Mouse (Mus musculus) embryo, embryonic 11.5 days (tissue): ENCODE measurements at regions not wholly inside any gene's neighbourhood (a gene's known extent, or its start where the extent isn't known, plus 50 kb on each side); places are given as distances from the start of the nearest gene placed in this dataset.
A peak's percentile ranks its signal among the peaks of the same experiment; 100 is the strongest.

Experiments
- DNase-seq: peaks from one replicate; pipeline ENCODE4 v3.0.0-alpha.2; 2012; ENCODE audit warnings: low read depth, low spot score

DNA sequence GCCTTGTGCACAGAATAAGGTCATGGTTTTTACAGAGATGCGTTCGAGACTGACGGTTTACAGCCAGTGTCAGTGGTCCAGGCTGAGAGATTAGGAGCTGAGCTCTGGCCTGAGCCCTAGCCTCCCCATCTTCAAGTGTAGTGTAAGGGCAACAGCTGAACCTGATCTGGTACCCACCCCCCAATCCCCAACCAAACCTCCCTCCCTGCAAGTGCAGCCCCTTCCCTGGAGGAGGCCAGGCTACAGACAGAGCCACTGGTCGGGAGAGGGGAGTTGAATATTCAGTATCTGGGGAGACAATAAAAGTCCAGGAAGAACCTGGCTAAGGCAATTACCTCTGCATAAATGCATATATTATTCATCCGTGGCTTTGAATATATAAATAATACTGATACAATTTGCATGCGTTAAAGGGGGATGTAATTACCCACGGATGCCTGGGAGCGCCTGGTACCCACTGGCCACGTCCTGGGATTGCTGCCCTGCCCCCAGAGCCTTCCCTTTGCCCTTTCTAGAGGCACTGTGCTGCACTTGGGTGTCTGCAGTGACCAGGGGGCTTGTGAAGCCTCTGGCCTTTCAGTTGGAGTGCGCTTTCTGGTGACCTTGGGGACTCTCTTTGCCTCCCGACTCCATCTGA is 95.5 kb upstream of the Mvb12b start:
- no peak for DNase-seq

DNA sequence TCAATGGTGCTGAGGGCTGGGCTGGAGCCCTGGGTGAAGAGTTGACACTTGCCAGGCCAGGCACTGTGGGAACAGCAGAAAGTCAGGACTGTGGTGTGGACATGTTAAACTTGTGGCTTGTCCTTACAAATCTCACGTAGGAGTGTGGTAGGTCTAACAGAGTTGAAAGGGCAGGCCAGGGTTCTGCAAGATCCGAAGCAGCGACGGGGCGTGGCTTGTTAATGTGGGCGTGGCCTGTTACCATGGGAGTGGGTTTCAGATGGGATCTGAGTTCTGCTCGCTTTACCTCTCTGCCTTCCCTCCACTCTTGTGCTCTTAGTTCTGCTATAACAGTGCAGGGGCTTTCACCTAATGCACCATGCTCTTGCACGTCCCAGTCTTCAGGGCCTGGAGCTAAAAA is 94.2 kb upstream of the Mvb12b start:
- DNase-seq, result no peak

DNA sequence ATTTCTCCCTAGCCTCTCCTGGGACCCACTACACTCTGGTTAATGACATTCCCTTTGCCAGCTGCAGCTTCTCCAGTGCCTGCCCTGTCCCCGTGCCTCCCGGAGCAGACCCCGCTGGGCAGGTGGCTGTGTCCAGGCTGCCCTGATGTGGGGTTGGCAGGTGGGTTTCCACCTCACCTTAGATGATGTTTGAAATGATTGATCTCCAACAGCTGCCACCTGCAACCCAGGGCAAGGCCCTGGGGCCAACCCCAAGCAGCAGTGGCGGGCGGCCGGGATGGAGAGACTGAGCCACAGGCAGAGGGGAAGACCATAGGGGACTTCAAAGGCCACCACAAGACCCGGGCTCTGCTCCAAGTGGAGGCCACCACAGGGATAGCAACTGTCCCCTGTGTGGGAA is 93.6 kb upstream of the Mvb12b start:
- no peak for DNase-seq

DNA sequence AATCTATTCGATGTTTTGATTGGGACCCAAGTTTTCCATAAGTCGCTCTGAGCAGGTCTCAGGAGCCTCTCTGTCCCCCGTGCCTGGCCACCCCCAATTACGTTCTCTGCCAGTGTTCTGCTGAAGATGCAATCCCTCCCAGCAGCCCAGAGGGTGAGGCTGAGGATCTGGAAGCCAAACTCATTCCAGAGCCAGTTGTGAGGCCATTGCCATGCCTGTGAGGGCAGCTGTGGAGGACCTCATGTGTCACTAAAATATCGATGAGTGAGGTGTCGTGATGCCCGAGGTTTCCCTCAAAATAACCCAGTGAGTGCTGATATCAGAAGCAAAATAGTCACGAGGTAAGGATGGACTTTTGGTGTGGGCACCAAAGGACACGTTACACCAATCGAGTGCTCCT is 93.1 kb upstream of the Mvb12b start:
- no peak for DNase-seq

GRCm38 (mm10) chr2:33979276-33979675 is 91.5 kb upstream of the Mvb12b start:
- no peak for DNase-seq

DNA sequence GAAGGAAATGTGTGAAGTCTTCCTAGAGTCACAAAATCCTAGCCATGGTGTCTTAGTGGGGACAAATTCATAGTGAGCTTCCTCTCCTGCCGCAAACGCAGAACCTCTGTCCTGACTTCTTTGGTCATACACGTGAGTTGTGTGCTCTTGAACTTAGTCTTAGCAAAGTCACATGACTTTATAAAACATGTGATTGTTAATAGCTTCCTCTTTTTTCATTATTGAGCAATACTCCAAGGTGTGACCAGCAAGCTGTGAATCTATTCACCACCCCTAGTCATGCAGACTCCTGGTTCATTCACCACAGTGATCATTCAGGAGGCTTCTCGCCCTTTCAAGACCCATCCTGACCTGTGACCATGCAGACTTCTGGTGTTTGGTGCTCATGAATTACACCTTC is 90.8 kb upstream of the Mvb12b start:
- no peak for DNase-seq

DNA sequence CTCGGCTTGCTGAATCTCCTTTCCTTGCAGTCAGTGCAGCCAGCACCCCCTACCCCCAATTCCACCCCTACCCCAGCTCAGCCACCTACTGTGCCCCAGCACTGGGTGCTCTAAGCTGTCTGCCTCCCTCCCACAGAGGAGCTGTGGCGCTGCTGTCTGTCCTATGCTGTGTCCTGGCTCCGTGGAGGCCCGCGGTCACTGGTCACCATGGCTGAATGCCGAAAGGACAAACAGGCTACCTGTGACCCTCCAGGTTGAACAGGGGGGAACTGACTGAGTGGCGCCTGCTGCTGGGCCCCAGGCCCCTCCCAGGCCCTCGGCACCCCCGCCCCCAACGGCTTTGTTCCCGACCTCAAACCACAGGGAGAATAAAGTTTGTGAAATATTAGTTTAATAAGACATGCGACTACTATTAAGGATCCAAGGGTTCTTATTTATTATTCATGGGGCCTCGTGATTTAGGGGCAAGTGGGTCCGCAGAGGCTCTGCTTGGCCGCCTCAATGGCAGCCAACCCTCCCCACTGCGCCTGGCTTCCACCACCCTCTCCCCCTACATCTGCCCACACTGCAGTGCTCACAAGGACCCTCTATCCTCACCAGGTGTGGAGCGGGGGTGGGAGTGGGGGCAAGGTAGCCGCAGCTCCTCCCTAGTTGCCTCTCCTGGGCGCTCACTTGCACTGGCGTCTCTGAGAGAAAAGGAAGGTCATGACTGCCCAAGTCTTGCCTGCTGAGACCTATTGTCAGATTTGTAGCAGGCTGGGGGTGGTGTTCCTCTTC is 90.0 kb upstream of the Mvb12b start:
- no peak for DNase-seq

GRCm38 (mm10) chr2:33977151-33977550 is 89.4 kb upstream of the Mvb12b start:
- DNase-seq, result no peak

DNA sequence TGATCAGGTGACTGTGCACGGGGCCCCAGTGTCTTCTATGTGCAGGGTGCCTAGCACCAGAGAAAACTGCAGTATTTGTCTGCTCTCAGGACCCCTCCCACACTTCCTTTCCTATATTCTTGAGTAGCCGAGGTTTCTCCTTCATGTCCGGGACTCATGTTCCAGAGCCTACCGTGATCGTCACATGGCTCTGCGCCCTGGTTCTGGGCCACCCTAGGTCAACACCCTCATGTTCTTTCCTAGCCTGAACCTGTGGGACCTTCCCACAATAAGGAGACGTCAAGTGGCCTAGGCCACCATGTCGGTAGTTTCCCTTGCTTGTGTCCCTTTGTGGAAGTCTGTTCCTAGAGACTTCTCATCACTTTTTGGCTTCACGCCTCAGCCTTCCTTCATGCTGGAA is 88.4 kb upstream of the Mvb12b start:
- DNase-seq, result no peak

DNA sequence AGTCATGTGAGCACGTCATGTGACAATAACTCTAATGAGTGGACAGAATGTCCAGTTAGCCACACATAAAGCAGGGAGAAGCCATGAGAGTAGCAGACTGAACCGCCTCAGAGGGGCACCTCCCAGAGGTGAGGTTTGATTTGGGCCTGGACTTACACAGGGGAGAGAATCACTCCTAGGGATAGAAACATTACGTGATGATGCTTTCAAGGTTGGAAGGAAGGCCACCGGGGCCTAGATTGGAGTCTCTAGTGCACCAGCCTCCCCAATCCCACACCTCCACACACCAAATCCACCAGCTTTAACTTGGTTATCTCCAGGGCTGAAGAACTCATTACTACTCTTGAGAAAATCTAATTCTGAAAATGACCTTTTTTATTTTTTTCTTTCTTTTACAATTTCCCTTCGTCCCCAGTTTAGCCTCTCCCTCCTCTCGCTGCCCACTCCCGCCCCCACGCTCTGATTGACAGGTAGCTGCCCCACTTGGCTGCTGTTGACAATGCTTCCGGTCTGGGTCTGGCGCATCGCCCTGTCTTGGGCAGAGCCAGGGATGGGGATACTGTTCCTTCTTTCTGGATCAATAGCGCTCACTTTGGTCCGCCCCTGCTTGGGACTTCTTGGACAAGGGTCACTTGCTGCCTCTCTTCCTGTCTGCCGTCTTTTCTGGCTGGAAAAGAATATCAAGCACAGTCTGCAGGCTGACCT is 87.8 kb upstream of the Mvb12b start:
- DNase-seq, result no peak

DNA sequence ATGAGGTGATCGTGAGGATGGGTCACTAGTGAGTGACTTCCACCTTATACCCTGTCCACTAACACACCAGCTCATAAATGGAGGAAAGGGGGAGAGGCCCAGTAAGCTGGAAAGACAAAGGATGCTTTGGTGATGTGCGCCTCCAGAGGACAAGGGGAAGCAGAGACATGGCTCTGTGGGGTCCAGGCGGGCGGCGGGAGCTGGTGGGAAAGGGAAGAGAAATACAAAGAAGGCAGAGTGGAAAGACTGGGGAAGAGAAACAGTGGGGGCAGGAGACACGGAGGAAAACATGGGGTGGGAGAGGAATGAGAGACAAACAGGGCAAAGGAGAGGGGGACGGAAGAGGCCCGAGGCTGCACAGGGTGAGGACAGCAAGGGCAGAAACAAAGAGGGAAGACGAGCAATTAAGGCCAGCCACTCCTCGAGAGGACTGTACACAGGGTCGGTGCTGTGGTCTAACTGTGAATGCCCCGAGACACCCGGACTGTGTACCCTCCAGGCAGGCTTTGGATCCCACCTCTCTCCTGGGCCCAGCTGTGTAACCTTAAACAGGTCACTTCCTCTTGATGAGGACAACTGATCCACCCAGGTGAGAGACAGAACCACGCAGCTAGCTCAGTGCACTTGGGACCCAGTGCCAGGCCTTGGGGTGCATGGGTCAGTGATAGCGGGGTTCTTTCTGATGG is 87.1 kb upstream of the Mvb12b start:
- no peak for DNase-seq

- no peak for DNase-seq
Measured at GRCm38 (mm10) chr2:33974031-33974430, 86.3 kb upstream of the Mvb12b start.

GRCm38 (mm10) chr2:33973213-33973834 is 85.6 kb upstream of the Mvb12b start:
- peak; percentile 70 for DNase-seq

GRCm38 (mm10) chr2:33966984-33967421 is 79.3 kb upstream of the Mvb12b start:
- no peak for DNase-seq

DNA sequence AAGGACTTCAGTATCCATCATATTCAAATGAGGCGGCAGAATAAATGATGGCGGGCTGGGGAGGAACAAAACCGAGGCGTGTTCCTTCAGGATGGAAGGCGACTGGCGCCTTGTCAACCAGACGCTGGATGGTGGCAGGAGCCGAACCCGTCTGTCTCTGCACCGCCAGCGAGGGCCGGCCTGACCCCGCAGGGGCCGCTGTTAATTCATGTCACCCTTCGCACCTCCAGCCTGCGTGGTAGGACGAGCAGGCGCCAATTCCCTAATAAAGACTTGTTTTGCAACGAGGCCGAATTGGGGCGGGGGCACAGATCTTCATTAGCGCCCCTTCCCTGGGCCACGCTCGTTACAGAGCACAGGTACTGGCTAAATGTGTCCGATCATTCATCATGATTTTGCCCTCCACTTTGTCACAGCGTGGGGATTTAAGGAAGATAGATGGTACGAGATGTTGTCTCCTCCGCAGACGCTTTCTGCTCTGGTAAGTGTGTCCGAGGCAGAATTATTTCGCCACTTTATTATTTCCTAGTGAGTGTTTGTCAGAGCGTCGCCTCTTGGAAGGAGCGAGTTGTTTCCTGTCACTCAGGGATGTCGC is 78.7 kb upstream of the Mvb12b start:
- peak; percentile 9 for DNase-seq

GRCm38 (mm10) chr2:33964096-33964495 is 76.3 kb upstream of the Mvb12b start:
- DNase-seq, result no peak

- no peak for DNase-seq
Measured at GRCm38 (mm10) chr2:33962355-33963037, 74.8 kb upstream of the Mvb12b start.

DNA sequence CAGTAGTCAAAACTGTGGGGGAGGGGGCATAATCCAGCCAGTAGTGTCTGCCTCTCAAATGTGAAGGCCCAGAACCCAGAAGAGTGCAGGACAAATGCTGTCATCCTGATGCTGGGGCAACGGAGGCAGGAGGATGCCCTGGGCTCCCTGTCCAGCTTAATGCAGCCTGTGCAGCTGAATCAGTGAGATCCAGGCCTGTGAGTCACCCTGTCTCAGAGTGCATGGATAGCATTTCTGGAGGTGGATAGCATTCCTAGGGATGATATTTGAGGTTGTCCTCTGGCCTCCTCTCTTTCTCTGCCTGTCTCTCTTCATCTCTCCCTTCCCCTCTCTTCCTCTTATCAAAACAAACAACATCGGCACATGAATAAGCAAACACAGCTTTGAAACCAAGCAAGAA is 73.8 kb upstream of the Mvb12b start:
- DNase-seq, result no peak

DNA sequence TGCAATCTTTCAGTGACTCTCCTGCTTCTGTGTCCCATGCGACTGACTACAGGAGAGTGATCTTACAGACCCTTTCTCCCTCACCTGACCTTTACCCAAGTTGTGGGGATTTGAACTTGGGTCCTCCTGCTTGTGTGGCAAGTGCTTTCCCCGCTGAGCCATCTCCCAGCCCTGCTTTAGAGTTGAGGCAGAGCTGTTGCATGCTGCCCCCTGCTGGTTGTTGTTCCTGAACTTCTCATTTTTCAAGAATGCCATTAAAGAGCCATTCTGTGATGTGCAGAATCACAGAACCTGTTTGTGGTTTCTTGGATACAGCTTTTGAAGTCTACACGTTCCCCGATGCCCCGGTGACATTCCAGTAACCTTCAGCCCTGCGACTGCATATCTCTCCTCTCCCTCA is 70.0 kb upstream of the Mvb12b start:
- peak; percentile 30 for DNase-seq

DNA sequence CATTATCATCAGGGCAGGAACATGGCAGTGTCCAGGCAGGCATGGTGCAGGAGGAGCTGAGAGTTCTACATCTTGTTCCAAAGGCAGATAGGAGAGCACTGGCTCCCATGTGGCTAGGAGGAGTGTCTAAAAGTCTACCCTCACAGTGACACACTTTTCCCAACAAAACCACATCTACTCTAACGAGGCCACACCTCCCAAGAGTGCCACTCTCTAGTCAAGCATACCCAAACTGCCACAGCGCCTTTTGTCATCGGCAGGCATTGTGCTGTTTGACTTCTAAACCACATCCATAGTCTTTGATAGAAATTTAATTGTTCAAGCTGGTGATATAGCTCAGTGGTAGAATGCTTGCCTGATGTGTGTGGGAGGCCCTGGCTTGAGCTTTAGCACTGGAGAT is 56.6 kb upstream of the Mvb12b start:
- no peak for DNase-seq

- DNase-seq, result no peak
Measured at GRCm38 (mm10) chr2:33942085-33942484, 54.3 kb upstream of the Mvb12b start.
